Mouse (Mus musculus) right cerebral cortex, postnatal 25 days (tissue): ENCODE measurements around the gene Ccl26.
A peak's percentile ranks its signal among the peaks of the same experiment; 100 is the strongest.
"Not testable (repeated sequence)": the region's sequence is repeated elsewhere in the genome, so short reads cannot be mapped to it uniquely, and the experiment has no call there.

Source experiments
- DNase-seq: peaks from one replicate; pipeline ENCODE4 v3.0.0; 2022

Gene Ccl26

DNA sequence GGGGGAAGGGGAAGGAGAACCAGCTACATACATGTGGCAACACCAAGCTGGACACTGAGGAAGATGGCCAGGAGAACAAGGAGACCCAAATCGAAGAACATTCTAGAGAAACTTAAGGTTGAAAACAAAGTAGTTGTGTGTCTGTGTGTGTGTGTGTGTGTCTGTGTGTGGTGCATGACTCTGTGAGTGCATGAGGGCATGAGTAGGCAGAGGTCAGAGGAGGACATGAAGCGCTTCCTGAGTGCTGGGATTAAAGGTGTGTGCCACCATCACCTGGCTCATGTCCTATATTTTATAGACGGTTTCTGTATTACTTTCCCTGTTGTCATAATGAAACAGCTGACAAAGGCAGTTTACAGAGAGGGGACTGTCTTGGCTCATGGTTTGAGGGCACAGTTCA is at the start of gene Ccl26:
Gene Ccl26, minus strand, starts transcription at position 101 of the 400 bp plus-strand sequence.
- no peak for DNase-seq

DNA sequence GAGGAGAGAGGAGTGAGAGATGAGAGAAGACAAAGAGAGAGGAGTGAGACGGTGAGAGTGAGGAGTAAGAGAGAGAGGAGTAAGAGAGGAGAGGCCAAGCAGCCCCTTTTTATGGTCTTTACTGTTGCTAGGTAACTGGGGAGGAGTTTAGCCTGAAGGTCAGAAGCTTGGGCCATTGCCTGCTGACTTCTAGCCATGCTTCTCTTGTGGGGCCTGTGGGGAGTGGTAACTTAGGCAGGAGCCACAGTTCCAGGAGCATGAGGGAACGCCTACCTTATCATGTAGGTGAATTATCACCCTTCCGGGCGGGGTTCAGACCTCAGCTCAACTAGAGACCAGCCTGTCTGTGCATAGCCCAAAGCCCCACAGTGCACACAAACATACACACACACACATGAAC is 46.4 kb upstream of the Ccl26 start:
- no peak for DNase-seq

DNA sequence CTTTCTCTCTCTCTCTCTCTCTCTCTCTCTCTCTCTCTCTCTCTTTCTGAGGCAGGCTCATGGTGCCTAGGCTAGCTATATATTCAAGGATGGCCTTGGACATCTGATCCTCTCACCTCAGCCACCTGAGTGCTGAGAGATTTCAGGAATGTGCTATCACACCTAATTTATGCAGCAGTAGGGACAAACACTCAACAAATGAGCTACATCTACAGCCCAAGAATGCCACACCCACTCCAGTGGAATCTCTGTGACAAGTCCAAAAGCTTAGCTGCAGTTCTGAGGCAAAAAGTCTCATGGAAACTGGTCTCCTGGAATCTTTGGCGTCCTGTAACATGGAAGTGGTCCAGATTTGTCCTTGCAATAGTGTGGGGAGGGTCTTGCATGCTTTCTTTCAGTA is 44.2 kb upstream of the Ccl26 start:
- no peak for DNase-seq

DNA sequence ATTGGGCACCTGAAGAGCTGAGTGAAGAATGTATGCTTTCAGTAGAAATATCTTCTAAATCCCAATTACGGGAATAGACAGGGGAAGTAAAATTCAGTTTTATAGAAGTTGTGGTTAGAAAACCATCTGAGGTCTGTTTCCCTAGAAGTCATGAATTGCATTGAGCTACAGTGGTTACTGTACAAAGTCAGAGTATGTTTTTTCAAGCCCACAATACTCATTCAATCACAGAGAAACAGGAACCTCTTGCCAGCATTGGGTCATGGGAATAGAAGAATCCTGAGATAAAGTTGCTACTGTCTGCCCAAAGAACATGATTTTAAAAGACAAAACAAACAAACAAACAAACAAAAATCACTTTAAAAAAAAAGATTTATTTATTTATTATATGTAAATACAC is 43.3 kb upstream of the Ccl26 start:
- not testable (repeated sequence) for DNase-seq

DNA sequence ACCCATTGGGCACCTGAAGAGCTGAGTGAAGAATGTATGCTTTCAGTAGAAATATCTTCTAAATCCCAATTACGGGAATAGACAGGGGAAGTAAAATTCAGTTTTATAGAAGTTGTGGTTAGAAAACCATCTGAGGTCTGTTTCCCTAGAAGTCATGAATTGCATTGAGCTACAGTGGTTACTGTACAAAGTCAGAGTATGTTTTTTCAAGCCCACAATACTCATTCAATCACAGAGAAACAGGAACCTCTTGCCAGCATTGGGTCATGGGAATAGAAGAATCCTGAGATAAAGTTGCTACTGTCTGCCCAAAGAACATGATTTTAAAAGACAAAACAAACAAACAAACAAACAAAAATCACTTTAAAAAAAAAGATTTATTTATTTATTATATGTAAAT is 41.3 kb upstream of the Ccl26 start:
- not testable (repeated sequence) for DNase-seq

DNA sequence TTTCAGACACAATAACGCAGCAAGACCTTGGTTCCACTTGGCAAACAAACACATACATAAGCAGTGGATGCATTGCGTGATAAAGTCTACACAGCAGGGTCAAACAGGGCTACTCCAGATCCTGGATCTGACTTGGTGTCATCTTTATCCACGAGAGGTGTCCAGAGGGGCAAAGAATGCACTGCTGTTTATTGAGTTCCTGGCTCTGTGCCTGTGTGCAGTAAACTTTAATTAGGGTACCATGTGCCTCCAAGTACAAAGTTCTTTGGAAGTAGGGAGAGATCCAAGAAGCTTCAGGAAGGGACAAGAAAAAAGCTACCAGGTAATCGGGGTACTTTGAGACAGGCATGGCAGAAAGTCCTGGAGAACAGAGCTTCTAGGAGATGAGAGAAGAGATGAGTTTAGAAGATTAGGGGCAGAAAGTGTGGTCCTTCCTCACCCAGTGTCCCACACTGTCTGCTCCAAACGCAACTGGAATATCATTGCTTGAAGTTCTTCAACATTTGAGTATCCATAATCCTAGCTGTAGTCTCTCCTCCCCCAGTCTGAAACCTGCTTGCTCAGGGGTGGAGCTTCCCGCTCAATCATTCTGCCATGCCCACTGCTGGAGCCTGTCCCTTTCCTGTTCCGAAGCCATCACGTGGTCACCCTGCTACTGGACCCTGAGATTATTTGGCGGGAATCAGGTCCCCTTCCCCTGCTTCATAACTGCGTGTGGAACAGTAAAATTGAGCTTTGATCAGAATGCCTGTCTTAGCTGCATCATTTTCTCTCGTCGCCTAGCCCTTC is 26.8 kb upstream of the Ccl26 start:
- DNase-seq = no peak

DNA sequence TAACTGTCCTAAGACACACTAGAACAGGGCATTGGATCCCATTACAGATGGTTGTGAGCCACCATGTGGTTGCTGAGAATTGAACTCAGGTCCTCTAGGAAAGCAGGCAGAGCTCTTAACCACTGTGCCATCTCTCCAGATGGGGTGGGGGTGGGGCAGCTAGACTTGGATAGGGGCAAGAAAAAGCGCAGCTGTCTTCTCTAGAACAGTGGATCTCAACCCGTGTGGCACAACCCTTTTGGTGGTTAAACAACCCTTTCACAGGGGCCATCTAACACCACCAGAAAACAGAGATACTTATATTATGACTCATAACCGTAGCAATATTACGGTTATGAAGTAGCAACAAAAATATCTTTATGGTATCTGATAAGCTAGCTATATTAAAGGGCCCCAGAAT is 24.4 kb upstream of the Ccl26 start:
- no peak for DNase-seq

DNA sequence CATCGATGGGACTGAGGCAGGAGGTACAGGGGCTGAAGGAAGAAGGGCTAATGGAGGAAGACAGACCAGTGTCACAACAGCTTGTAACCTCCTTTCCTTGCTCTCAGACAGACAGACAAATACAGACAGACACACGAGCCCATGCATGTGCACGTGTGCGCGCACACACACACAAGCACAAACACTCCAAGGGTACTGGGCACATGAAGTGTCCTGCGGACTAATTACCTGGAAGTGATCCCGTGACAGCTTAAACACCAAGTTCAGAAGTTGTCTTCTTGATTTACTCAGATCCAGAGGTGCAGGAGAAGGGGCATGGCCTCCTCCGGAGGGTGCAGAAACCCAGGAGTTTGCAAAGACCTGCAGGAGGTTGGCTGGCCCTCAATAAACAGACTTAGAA is 22.3 kb upstream of the Ccl26 start:
- no peak for DNase-seq

DNA sequence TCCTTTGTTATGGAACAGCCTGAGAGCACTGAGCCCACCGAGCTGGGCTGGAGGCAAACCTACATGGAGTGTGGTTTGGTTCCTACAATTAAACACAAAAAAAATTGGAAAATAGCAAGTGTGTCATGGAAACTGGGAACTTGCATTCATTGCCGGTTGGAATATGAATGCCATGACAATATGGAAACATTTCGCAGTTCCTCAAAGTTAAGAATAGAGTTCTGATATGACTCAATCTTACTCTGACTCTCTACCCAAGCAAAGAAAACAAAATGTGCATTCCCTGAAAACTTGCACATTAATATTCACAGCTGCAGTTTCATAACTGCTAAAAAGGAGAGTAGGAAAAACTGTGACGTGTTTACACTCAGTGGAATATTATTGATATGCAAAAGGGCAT is 19.0 kb upstream of the Ccl26 start:
- no peak for DNase-seq

DNA sequence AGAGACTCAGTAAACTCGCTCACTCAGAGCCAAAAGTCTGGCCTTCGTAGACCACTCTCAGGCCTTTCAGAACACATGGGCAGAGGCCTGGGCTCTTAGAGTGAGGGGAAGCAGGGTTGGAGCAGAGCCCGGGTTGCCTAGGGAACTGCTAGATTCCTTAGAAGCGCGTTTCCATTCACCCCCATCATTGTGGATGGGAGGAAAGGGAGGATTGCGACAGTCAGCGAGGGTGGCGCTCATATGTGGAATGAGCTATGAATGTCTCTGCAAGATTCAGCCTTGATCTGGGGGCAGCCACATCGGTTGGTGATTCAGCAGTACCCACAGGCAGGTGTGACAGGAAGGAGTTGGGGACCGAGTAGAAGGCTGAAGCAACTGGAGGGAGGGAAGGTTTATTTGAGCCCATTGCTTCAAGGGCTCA is 16.0 kb upstream of the Ccl26 start:
- peak; percentile 36 for DNase-seq

DNA sequence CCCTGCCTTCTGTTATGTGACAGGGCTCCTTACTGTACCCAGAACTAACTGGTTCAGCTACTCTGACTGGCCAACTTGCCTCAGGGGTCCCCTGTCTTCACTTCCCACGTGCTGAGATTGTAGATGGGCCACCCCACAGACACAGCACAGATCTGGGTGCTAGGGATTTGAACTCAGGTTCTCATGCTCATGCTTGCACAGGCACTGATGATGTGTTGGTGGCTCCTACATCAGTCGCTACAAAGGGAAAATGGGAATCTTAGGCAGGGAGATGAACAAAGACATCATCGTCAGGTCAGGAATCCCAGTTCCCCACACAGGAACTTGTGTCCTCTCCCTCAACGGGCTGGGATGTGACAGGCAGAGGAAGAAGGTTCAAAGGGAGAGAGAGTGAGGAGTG is 12.7 kb upstream of the Ccl26 start:
- no peak for DNase-seq

DNA sequence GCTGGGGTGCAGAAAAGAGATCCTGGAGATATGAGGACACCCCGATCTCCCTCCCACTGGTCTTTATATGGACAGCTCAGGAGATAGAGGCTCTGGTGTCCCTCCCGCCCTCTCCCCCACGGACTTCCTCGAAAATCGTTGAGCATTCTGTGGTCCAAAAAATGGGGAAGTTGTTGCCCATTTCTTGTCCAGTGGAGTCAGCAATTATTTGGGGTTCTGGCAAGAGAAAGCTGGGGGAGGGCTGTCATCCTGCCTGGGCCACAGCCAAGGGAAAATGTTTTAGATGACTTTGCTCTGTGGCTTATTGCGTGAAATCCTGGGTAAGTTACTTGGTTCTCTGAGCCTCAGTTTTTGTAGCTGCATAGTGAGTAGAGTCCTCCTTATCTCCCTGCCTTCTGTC is 9.6 kb upstream of the Ccl26 start, which contains the start of gene Ccl24:
Gene Ccl24, minus strand, starts transcription at position 44 of the 400 bp plus-strand sequence.
- DNase-seq = no peak

DNA sequence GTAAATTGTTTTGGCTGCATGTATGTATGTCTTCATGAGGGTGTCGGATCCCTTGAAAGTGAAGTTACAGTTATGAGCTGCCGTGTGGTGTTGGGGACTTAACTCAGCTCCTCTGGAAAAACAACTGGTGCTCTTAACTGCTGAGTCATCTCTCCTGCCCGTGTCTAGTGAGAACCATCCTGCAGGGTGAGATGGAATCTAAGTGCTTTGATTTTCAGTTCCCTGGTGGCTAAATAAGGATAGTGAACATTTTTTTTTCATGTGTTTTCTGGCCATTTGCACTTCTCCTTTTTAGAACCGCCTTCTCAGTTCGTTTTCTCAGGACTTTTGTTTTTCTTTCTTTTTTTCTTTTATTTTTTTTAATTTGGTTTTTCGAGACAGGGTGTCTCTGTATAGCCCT is 5.3 kb upstream of the Ccl26 start:
- DNase-seq = no peak

DNA sequence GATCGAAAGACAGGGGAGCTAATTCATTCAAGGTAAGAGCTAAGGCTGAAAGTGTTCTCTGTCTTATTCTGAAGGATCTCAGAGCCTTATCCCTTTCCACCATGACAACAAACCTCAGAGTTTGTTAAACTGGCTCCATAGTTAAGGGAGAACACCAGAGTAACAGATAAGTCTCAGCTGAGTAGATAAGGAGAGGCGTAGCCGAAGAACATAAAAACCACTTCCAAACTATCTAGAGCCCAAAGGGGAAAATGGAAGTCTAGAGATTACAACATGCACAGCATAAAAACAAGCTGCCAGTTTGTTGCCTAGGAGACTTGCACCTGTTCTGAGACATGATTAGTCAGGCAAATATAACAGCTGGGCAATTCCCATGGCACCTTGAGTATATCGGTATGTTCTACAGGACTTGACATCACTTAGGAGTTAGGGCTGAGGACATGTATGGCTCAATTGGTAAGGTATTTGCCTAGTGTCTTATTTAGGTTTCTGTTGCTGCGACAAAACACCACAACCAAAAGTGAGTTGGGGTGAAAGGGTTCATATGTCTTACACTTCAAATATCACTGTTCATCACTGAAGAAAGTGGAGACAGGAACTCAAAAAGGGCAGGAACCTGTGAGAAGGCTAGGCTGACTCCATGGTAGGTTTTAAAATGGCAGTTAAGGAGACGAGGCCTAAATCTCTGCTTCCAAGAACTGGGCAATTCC is 4.3 kb upstream of the Ccl26 start:
- DNase-seq = no peak

DNA sequence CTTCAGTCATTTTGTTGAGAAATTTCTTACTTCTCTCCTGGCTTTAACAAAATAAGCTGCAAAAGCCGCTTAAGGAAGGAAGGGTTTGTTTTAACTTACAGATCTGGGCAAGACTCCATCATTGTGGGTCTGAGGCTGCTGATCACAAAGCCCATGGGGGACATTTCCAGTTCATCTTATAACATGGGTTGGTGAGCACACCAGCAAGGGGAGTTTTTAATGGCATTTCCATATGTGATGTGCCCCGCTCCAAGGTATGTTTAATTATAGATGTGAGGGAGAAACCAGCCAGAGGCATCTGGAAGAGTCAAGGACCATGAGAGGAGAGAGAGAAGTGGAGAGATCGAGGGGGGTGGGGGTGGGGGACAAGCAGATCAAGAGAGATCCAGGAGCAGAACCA is 5.7 kb downstream of the Ccl26 start:
- DNase-seq = no peak

DNA sequence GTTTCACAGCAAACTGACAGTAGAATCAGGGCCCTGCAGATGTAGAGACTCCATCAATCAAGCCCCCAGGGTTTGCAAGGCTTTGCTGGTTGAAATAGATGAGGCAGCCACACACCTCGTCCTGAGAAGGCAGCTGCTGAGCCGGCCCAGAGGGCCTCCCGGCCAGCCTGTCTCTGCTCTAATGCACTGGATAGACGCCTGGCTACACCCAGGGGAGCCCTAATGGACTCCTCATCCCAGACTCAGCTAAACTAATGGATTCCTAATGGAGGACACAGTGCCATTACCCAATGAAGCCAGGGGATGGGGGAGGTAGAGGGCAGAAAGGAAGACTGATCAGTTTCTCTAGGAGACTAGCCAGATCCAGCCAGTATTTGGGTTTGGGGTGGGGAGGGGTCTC is 6.3 kb downstream of the Ccl26 start:
- DNase-seq = no peak

DNA sequence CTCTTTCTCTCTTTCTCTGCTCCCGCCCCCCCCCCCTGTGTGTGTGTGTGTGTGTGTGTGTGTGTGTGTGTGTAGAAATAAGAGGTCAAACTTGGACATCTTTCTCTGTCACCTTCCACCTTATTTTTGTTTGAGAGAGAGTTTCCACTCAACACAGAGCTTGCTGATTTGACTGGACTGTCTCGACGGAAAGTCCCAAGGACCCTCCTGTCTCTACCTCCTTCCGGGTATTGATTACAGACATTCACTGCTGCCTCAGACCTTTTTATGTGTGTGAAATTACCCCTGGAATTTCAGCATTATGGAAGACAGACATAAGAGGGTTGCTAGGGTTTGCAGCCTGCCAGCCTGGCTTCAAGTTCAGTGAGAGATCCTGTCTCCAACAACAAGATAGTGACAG is 7.1 kb downstream of the Ccl26 start:
- DNase-seq = no peak

DNA sequence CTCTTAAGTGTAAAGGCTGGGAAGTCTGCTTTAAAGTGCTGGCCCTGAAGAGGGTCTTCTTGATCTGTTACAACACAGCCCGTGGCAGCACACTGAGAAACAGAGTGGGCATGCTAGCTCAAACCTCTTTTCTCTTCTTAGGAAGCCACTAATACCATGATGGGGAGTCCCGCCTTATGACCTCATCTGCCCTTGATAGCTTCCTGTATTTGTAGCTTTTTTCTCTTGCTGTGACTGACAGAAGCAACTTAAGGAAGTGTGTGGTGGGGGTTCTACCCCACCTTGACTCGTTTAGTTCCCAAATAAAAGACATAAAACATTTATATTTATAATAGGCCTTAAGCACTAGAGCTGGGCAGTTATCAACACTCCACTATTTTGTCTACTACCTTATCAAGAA is 11.8 kb downstream of the Ccl26 start:
- DNase-seq = no peak

DNA sequence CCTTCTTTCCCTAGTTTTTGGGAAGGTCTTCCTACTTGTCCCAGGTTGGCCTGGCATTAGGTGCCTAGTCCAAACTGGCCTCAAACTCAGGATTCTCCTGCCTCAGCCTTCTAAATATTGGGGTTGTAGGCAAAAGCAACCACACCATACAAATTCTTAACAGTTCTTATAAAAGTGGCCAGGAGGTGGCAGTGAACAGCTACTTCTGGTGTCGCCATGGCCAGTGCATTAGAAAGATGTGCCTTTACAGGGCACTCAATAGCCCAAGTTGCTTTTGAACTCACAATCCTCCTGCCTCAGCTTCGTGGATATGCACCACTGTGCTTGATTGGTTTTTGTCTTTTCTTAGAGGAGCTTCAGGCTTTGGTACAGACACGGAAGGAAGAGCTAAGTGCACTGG is 12.5 kb downstream of the Ccl26 start:
- no peak for DNase-seq

DNA sequence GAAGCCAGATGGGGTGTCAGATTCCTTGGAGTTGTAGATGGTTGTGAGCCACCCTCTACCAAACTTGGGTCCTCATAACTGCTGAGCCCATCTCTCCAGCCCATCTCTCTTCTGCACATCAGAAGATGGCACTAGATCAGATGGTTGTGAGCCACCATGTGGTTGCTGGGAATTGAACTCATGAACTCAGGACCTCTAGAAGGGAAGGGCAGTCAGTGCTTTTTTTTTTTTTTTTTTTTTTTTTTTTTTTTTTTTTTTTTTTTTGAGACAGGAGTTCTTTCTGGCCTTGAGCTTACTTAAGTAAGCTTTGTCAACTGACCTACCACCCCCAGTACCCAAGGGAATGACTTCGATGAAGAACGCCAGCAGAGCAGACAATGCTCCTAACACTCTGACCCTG is 15.4 kb downstream of the Ccl26 start:
- DNase-seq = no peak

DNA sequence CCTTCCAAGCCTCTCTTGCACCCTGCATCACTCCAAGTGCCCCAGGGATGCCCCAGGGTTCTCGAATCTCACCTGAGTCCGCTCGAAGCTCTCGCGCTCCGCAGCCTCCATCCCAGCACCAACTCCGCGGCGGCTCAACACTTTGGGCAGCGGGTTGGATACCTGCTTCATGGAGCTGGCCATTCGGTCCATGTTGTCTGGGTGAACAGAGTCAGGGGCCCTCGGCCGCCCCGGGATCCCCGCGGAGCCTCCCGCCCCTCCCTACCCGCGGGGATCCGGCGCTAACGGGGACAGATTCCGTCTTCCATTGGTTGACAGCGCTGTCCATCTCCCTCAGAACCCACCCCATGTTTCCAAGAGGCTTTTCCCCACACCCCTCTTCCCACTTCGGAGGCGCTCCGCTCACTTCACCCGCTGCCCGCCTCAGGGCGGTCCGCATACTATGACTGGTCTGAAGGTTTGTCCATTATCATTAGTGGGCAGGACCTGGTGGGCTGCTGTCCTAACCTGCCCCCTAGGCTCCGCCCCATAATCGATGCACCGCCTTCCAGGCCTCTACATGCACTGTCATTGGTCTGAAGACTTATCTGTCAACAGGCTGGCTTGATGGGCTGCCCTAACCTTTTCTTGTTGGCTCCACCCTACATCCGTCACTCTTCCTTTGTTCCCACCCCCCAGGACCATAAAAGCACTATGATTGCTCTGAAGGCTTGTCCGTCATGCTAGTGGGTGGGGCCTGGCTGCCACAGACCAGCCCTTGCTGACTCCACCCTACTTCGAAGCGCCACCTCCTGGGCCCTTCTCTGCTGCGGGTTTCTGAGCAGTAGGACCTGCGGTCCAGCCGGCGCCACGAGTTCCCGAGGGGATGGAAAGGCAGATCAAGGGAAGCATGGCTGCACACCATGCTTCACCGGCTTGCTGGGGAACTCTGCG is 18.2 kb downstream of the Ccl26 start, which contains the start of gene Hip1:
Gene Hip1, minus strand, starts transcription at position 256 of the 933 bp plus-strand sequence.
- peak; percentile 100 for DNase-seq

DNA sequence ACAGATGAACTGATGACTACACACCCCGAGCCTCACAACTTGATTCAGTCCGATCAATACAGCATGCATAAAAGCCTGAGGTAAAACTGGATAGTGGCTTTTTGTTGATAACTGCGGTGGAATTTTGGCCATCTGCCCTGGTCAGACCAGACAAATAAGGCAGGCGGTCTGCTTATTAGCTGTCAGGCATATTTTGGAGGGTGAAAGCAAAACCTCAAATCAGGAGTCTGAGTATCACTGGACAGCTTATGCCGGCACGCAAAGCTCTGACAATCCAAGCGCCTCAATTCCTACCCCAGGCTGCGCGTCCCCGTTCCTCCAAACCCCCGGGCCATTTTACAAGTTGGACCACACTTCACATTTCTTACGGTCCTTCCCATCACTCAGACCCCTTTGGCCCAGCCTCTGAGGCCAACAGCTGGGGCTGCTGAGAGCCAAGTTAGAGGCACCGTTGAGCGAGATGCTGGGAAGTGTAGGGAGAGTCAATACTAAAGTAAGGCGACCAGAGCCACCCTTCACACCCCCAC is 19.3 kb downstream of the Ccl26 start:
- DNase-seq = no peak

DNA sequence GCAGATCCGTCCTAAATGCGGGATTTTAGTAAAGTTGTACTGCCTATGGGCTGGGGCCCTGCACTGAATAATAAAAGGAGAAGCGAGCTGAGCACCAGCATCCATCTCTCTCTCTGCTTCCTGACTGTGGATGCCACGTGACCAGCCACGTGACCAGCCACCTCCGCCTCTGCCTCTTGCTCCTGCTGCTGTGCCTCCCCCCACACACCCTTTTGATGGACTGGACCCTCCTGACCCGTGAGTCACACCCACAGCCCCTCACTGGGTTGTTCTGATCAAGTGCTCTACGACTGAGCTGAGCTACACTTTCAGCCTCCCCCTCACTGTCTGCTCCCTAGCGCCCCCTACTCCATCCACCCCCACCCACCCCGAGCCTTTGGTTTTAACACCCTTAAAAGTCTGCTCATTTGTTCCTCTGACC is 25.6 kb downstream of the Ccl26 start:
- DNase-seq = no peak
